Mouse (Mus musculus) frontal cortex, postnatal 25 days (tissue): ENCODE results near the gene Mst1r.

Source experiments
- DNase-seq, 2 experiments: peaks; one replicate each; pipeline ENCODE4 v3.0.0; 2022; ENCODE audit warnings: low spot score in 2 of 2

The Mst1r gene

DNA sequence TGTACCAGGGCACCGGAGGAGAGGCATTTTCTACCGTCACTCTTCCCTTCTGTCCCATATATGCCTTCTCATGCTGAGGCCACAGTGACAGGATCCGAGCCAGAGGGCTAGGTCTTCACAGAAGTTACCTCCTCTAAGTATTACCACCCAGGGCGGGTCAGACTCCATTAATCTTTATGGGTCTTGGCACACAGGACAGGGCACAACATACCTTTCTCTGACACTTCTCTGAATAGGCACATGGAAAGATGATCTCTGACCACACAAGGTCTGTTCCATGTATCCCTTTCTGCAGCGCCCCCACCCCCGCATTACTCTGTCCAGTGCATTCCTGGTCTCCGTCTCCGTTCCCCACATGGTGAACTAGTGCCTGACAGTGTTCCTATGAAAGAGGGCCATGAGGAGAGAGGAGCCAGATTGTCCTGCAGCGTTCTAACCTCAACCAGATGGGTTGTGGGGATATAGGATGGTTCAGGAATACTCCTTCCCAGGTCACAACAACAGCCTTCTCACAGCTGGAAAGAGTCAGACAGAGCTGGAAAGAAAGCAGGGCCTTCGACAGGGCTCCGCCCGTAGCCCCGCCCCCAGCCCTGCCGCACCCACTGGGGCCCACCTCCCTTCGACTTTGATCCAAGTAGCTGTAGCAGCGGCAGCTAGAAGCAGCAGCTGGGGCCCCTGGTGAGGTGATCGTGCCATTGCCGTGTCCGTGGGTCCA, at the start of gene Mst1r:
Gene Mst1r, plus strand, starts transcription at position 622 of the 715 bp plus-strand sequence.
- no peak for DNase-seq

DNA sequence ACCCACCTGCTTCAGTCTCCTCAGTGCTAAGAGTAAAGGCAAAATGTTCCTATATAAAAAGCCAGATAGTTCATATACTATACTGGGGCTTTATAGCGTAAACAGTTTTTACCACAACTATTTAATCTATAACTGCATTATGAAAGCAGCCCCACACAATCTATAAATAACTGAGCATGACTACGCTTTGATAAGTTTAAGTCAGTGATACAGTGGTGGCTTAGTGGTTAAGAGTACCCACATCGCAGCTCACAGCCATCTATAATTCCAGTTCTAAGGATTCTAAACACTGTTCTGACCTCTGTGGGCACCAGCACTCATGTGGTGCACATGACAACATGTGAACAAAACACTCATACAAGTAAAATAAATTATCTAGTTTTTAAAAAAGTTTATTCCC, 48.3 kb upstream of the Mst1r start:
- DNase-seq, result no peak

DNA sequence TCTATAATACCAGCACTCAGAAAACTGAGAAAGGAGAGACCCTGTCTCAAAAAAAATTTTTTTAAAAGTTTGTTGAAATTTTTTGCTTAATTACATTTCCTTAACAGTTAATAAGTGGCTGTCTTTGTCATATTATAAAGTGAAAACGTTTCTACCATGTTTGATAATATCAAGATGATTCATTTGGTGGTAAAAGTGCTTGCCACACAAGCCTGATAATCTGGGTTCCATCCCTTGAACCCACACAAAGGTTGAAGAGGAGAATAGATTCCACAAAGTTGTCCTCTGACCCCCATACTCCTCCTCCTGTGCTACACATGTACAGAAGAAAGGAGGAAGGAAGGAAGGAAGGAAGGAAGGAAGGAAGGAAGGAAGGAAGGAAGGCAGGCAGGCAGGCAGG, 42.2 kb upstream of the Mst1r start:
- no peak for DNase-seq

DNA sequence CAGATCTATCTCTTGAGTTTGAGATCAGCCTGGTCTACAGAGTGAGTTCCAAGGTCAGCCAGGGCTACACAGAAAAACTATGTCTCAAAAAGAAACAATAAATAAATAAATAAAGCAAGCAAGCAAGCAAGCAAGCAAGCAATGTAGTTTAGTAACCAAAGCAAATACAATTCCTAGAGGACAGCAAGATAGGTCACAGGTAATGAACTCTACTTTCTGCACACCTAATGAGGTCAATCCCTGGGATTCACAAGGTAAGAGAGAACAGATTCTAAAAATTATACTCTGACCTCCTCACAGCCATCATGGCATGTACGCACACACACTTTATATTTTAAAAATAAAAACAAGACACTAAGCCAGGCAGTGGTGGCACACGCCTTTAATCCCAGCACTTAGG, 40.6 kb upstream of the Mst1r start:
- no peak for DNase-seq

DNA sequence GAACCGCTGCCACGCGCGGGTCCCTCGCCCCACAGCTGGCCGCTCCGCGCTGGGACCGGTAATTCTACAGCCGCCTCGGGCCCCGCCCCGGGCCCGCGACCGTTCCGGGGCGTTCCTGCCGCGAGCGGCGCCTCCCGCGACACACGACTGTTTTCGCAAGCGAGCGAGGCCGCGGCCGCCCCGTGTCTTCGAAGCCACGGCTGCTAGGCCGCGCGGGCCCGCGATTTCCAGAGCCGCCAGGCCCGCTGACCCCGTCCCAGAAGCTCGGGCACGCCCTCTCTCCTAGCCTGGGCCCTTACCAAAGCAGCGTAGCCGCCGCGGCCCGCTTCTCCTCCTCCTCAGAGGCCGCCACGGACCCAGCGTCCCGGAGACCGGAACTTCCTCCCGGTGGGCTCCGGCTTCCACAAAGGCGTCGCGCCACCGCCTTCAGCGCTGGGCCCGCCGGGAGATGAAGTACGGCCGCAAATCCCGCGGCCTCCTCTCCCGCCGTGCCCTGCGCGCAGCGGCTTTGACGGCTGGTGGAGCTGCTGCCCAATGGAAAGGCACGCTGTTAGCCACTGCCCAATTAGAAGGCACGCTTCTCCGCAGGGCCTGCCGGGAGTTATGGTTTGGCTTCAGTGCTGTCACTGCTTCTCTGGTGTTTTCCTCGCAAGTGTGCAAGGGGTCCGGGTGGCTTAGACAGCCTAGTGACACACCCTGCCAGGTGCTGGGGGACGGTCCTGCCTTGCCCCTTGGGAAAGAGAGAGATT, 34.1 kb upstream of the Mst1r start:
- DNase-seq, result peak; percentile 90 to 93

DNA sequence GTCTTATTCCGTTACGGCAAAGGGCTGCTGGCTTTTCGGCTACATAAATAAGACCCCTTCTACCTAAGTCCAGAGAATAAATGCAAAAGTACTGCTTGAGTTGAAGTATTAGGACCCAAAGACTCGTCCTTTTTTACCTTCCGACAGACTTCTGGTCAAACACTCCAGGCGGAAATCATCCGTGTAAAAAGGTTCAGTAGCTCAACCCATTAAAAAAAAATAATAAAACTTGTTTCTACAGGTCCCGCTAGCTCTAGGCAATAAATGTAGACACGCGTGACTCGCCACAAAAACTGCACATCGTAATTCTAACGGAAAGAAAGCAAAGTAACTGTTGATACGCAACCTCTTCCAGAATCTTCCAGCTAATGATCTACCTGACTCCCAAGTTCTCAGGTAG, 33.5 kb upstream of the Mst1r start, which contains the start of gene Rbm6:
Gene Rbm6, minus strand, starts transcription at position 101 of the 400 bp plus-strand sequence.
- DNase-seq, result no peak

DNA sequence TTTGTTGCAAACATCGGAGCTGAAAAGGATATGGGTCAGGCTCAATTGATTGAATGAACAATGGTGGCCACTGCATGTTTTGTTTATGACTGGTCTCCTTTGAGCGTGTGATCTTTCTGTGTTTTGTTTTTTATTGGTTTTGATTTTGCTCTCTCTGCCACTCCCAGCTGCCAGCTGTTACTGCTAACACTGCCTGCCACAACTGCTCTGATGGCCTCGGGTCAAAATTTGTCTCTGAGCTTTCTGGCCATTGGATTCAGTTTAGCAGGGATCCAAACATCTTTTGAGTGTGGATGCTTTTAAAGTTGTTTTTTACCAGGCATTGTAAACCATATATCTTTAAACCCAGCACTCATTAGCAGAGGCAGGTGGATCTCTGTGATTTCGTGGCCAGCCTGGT, 26.3 kb upstream of the Mst1r start:
- DNase-seq, result no peak

DNA sequence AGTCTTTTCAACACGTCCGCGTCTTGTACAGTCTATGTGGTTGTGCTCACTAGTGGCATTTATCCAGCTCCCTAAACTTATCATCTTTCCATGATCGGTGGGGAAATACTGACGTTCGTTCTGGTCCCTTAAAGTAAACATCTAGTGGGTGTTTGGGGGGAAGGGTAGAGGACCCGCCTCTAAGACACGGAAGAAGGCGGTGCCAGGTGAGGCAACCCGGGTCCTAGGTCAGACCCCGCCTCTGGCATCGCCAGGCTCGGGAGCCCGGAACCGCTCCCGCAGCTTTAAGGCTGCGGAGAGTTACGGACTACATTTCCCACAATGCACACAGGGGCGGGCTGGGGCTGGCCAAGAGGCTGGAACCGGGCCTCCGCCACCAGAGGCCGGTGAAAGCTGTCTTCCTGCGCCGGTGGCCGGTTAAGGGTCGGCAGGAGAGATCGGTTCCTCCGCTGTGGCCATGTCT, 18.8 kb upstream of the Mst1r start, which contains the start of gene Mon1a:
Gene Mon1a, plus strand, starts transcription at position 348 of the 463 bp plus-strand sequence.
- DNase-seq, result peak; percentile 61 to 77

DNA sequence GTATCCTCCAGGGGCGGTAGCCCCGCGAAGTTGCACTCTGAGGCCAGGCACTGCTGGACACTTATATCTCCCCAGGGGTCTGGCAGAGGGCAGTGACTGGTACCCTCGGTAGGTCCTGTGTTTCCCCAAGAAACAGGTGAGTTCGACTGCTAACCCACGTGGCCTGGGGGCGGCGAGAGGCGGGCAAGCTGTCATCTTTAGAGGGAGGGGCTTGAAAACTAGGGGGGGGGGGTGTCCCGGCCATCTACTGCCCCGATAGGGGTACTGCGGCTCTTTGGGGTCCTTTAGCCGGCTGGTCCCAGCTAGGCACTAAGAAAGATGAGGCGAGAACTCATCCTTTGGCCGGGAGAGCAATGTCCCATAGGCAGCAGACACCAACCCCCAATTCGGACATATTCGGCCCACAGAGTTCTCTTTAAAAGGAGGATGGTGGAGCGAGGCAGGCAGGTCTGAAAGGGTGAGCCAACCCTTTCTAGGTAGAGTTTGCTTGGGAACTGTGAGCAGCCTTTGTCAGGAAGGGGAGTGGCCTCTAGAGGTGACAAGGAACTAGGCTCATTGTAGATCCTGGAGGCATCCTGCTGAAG, 18.3 kb upstream of the Mst1r start:
- no peak for DNase-seq

DNA sequence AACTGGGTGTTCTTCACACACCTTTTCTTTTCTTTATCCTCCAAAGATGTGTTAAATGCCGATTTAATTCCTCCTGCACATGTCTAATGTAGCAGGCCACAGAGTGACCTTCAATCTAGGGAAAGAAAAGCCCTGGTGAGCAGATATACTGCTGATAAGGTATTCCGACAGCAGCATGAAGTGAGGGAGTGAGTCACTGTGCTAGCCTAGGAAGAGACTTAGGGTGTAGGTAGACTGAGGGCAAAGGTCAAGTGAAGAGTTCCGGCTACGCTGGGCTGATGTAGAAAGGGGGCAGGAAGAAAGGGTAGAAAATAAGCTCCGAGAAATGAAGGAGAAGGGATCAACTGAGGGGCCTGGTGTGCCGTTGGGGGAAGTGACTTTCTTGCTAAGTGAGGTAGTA, 16.4 kb upstream of the Mst1r start:
- DNase-seq, result no peak

DNA sequence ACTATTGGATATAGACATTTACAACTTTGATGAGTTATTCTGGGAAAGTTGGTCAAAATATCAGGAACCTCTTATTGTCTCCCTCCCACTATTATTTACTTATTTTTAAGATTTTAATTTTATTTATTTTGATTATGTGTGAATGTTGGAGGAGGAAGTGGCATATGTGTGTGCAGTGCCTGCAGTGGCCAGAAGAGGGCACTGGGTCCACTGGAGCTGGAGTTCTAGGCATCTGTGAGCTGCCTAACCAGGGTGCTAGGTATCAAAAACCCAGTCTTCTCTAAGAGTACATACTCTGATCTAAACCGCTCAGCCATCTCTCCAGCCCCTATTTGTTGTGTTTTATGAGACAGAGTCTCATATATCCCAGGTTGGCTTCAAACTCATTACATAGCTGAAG, 15.7 kb upstream of the Mst1r start:
- DNase-seq, result no peak

DNA sequence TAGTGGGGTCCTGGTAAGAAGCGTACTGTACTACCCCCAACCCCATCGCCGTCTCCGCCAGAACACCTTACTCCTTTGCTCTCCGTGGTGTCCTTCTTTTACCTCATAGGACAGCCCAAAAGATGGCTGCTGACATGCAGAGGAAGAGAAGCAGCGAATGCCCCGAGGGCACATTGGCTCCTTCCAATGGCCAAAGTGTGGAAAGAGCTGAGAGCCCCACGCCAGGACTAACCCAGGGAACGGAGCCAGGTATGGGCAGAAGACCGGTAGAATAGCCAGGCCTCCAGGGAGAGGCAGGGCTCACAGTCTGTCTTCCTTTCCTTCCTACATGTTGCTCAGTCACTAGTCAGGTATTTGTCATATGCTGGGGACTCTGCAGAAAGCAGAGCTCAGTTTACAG, 8.1 kb upstream of the Mst1r start:
- no peak for DNase-seq

DNA sequence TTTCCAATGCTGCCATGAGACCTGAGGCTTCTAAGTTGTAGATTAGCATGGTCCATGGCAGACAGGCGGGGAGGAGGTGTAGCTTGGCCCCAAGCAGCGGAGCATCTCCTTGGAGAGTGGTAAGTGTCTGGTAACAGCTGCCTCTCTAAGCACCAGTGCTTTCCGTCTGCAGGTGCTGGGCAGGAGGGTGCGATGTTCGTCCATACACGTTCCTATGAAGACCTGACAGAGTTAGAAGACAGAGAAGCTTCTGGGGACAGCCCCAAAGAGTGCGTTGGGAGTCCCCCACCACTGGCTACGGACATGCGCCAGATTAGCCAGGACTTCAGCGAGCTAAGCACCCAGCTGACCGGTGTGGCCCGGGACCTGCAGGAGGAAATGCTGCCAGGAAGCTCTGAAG, 6.8 kb upstream of the Mst1r start:
- DNase-seq, result no peak

DNA sequence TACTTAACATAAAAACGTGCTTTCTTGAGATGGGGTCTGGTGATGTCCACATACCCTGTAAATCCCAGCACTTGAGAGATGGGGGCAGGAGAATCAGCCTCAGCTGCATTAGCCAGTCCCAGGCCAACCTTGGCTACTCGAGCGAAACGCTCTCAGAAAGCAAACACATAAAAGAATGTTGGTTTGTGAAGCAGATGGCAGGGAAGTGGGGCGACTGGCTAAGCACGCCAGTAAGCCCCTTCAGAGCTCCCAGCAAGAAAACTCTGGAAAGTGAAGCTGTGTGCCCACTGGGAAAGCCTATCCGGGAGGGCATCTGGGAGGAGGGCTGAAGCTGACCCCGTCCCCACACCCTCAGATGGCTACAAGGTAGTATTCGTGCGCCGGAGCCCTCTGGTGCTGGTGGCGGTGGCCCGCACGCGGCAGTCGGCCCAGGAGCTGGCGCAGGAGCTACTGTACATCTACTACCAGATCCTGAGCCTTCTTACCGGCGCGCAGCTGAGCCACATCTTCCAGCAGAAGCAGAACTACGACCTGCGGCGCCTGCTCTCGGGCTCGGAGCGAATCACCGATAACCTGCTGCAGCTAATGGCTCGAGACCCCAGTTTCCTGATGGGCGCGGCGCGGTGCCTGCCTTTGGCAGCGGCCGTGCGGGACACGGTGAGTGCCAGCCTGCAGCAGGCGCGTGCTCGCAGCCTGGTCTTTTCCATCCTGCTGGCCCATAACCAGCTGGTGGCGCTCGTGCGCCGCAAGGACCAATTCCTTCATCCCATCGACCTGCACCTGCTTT, 5.6 kb upstream of the Mst1r start:
- peak; percentile 73 to 75 for DNase-seq

DNA sequence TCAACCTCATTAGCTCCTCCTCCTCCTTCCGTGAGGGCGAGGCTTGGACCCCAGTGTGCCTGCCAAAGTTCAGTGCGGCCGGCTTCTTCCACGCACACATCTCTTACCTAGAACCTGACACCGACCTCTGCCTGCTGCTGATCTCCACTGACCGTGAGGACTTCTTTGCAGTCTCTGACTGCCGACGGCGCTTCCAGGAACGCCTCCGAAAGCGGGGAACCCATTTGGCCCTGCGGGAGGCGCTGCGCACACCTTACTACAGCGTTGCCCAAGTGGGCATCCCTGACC, 5.1 kb upstream of the Mst1r start:
- no peak for DNase-seq

DNA sequence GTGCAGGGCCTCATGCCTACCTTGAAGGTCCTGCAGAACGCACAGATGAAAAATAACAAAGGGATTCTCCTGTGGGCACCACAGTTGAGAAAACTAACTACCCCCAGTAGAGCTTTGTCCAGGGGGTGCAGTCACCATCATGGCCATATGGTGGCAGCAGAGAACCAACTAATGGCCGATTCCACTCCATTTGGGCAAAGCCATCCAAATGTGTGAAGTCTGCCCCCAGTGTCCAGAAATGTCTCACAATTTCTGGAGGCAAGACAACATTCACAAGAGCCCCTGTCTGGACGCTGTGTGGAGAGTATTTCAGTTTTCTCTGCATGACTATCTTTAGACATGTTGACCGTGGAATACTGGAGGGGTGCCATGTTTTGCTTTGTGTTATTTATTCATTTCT, 1.9 kb upstream of the Mst1r start:
- DNase-seq, result peak; percentile 83 to 86

DNA sequence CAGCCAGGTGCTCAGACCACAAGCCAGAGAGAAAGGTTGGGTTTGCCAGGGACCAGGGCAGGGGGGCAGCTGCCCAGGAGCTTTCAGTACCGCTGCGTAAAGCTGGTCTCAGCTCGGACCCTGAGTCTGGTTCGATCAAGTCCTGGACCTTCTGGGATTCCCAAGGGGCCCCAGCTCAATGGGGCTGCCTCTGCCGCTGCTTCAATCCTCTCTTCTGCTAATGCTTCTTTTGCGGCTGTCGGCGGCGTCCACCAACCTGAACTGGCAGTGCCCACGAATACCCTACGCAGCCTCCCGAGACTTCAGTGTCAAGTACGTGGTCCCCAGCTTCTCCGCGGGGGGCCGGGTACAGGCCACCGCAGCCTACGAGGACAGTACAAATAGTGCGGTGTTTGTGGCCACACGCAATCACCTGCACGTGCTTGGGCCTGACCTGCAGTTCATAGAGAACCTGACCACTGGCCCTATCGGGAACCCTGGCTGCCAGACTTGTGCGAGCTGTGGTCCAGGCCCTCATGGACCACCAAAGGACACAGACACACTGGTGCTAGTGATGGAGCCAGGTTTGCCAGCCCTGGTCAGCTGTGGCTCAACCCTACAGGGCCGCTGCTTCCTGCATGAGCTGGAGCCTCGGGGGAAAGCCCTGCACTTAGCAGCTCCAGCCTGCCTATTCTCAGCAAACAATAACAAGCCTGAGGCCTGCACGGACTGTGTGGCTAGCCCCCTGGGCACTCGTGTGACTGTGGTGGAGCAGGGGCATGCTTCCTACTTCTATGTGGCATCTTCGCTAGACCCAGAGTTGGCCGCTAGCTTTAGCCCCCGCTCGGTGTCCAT, 511 bp downstream of the Mst1r start:
- no peak for DNase-seq

DNA sequence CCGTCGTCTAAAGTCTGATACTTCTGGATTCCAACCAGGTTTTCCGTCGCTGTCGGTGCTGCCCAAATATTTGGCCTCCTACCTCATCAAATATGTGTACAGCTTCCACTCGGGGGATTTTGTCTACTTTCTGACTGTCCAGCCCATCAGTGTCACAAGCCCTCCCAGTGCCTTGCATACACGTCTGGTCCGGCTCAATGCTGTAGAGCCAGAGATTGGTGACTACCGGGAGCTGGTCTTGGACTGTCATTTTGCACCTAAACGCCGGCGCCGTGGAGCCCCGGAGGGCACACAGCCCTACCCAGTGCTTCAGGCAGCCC, 1.1 kb downstream of the Mst1r start:
- DNase-seq, result no peak

DNA sequence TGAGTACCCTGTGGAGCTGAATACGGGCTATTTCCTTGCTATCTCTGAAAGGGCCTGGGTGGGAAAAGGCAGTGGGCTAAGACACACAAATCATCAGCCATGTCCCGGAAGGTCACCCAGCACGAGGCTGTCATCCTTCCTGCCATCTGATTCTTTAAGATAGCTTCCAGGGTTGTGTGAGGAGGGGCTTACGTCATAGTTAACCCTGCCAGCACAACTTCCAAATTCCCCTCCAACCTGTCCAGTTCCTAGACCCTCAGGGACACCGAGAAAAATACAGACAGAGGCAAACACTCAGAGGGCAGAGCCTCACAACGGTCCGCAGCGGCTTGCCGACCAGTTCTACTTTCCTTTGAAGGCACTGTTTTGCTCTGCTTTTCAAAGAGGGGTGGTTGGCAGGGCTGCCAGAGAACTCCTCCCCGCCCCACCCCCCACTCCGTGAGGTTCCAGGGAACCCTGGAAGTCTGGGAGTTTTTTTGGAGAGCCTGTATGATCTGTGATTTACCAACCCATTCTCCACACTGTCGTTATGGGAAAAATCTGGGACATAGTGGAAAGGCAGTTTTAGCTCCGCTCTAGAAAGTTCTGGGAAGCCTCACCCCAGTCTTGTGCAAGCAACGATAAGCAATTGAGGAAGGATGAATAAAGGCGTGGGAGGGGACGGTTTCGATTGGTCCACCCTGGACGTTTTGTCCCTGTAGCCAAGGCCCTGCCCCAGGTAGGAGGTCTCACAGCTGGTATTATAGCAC, 1.9 kb downstream of the Mst1r start:
- no peak for DNase-seq

DNA sequence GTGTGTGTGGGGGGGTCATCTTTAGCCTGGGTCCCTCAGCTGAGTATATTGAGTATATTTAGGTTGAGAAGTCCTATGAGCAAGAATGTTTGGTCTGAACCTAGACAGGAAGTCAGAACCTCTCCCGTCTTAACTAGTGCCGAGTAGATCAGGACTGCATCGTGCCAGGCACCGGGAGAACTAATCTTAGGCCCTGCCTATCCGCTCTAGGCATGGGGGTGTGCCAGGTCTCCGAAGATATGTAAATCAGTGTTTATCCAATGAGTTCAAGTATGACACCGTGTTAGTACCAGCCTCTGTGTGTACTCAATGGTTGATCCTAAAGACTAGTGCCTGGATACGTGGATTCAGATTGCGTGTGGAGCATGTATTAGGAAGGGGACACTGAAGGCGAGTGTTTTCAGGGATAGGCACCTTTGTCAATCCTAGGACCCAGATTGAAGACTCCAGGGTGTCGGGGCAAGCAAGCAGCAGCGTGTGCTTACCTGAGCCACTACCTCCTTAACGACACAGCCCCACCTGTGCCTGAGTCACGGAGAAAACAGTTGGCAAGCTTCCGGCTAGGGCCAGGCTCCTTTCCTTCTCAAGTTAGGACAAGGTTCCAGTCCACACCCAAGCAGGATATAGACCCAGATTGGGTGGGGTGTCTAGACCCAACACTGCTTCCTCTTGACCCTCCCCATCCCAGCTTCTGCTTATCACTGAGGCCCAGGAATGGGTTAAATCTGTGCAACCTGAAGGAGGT, 3.5 kb downstream of the Mst1r start:
- DNase-seq, result no peak
